Mouse (Mus musculus) lung, postnatal 14 days (tissue): ENCODE results near the gene Rcbtb2.
"Not testable (repeated sequence)": the region's sequence is repeated elsewhere in the genome, so short reads cannot be mapped to it uniquely, and the experiment has no call there.

ENCODE experiments used
- DNase-seq: peaks from one replicate; pipeline ENCODE4 v3.0.0; 2021

Gene Rcbtb2

DNA sequence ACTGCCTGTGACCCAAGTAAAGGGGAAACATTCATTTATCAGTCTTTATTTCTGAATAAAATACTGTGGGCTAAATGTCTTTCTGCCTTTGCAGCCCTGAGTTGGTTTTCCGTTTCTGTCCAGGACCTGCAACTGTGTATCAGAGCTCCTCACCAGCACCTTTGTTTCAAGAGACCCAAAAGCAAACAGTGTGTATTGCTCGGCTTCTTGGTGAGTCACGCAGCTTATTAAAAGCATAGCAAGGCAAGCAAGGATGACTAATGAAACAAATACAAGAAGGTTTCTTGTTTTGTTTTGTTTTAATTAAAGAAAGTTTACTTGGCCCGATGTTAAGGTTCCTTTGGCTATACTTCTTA, at the start of gene Rcbtb2:
Gene Rcbtb2 (plus strand): TSS at position 115 of the 356 bp plus-strand sequence.
- DNase-seq = no peak

- DNase-seq = no peak
These were observed 39.3 kb upstream of the Rcbtb2 start for GRCm38 (mm10) chr14:73083563-73083962.

GRCm38 (mm10) chr14:73086425-73086824, 36.4 kb upstream of the Rcbtb2 start:
- DNase-seq = no peak

DNA sequence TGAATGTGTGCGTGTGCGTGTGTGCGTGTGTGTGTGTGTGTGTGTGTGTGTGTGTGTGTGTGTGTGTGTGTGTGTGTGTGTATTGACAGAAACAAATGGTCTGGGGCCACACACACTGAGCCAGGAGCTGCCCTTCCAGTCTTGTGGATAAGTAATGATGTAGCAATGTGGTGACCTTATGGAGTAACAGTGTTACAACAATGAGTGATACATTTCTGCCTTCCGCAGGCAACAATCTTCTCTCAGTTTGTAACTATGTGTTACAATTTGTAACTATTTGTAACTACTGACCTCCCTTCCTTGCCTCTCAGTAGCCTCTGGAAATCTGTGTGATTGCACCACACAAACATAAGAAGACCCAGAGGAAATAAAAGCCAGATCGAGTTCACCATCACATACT, 35.6 kb upstream of the Rcbtb2 start:
- DNase-seq = no peak

GRCm38 (mm10) chr14:73087746-73088145, 35.1 kb upstream of the Rcbtb2 start:
- no peak for DNase-seq

GRCm38 (mm10) chr14:73088224-73088623, 34.6 kb upstream of the Rcbtb2 start:
- DNase-seq = no peak

DNA sequence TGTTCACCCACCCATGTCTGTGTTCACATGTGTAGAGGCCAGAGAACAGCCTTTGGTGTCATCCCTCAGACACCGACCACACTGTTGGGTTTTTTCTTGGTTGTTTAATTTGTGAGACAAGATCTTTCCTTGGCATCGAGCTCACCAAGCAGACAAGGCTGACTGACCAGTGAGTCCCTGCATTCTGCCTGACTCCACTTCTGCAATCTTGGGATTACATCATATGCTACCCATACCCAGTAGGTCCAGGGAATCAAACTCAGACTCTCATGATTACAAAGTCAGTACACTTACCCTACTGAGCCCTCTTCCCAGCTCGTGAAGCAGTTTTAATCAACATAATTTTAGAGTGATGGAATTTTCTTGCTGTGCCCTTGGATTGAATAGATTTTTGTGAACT, 30.0 kb upstream of the Rcbtb2 start:
- no peak for DNase-seq

- DNase-seq = no peak
These were observed 27.9 kb upstream of the Rcbtb2 start for GRCm38 (mm10) chr14:73094802-73095550.

DNA sequence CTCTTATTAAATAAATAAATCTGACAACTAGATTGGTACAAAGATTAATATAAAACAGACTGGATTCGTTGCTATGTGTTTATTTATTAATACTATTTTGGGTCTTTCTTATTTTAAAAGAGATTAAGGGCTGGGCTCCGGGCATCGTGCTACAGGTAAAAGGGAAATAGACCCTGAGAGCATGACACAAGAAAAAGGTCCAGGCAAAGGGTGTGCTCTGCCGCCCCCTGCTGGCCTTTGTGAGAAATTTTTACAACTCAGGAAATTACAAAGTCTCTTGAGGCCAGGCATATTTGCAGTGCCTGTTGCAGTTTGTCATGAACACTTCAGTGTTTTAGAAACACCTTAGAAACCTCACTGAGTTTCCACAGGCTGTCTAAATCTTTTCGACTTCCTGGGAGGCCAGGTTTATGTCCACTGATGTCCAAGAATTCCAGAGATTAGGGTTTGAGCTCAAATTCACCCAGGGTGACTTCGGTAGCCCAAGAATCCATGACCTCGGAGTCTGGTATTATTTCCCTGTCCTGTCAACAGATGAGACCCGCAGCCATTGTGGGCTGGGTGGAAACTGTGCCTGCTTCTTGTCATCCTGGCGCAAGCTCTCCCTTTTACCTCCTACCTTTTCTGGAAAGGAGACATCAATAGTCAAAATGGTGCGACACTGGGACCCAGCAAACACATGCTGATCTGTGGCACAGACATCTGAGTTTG, 24.0 kb upstream of the Rcbtb2 start:
- peak; percentile 61 for DNase-seq

DNA sequence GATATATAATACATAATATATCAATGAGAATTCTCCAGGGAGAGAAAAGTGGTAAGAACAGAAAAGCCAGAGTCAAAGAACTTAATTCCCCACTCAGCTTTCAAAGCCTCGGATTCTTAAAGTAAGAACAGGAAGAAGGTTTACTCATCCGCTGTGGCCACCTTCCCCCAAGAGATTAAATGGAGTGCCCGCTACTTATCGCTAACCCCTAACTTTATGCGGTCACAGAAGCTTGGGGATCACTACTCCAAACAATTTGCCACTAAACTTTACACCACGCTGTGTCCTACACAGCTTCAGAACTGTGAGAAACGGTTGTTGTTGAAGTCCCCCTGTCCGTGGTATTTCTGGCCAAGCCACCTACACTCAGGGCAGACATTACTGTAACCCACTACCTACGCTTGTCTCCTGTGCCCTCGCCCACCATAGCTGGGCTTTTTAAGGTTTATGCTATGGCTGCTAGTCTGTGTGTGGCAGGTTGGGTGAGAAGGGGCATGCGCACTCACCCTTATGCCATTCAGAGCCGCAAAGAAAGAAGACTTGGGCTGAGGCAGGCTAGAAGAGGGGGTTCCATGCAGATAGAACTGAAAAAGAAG, 20.5 kb upstream of the Rcbtb2 start:
- no peak for DNase-seq

GRCm38 (mm10) chr14:73102986-73103385, 19.9 kb upstream of the Rcbtb2 start:
- DNase-seq = not testable (repeated sequence)

DNA sequence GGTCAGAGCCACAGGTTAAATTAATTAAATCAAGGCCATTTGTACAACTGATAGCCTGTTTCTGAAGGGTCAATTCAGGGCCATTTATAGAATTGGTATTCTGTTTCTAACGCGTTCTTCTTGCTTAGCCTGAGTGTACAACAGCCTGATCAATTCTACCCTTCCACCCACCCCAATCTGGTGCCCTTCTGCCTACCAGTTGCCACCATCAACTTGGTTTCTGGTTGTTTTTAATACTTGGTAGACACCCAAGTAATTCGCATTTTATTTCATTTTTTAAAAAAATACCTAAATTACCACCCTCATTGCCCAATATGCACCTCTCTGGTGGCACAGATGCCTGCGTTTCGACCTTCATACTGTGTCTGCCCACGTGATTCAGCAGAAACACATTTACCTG, 17.9 kb upstream of the Rcbtb2 start:
- DNase-seq = no peak

GRCm38 (mm10) chr14:73105407-73106185, 17.2 kb upstream of the Rcbtb2 start:
- no peak for DNase-seq

GRCm38 (mm10) chr14:73106234-73106711, 16.6 kb upstream of the Rcbtb2 start:
- DNase-seq = peak; percentile 70

- no peak for DNase-seq
These were observed 15.9 kb upstream of the Rcbtb2 start for GRCm38 (mm10) chr14:73106957-73107356.

- DNase-seq = no peak
These were observed 15.5 kb upstream of the Rcbtb2 start for GRCm38 (mm10) chr14:73107371-73107770.

DNA sequence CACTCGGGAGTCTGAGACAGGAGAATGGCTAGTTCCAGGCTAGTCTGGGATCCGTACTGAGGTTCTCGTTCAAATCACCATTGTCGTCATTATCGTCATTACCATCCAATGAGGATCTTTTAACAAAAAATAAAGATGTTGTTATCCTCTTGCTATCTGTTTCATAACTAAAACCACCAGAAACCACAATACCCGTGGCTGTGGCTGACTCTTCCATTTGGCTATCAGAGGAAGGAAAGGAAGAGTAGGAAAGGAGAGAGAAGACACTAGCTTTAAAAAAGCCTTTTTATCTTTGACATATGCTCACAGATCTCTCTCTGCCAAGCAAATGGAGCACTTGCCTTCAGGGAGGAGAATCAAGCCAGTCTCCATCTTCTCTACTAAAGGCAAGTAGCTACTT, 14.9 kb upstream of the Rcbtb2 start:
- no peak for DNase-seq

- no peak for DNase-seq
These were observed 12.2 kb upstream of the Rcbtb2 start for GRCm38 (mm10) chr14:73110682-73111081.

DNA sequence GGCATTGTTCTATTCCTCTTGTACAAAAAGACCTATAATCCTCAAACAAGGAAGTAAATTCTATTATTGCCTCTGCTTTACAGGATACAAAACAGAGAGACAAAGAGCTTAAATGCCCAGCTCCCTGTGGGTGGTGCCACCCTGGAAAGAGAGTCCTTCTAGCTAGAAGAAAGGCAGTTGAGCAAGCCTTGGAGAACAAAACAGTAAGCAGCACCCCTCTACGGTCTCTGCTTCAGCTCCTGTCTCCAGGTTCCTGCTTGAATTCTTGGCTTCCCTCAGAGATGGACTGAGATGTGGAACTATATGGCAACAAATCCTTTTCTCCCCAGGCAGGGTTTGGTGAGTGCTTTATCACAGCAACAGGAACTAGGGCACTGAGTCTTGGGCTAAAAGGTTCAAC, 11.7 kb upstream of the Rcbtb2 start:
- DNase-seq = no peak

DNA sequence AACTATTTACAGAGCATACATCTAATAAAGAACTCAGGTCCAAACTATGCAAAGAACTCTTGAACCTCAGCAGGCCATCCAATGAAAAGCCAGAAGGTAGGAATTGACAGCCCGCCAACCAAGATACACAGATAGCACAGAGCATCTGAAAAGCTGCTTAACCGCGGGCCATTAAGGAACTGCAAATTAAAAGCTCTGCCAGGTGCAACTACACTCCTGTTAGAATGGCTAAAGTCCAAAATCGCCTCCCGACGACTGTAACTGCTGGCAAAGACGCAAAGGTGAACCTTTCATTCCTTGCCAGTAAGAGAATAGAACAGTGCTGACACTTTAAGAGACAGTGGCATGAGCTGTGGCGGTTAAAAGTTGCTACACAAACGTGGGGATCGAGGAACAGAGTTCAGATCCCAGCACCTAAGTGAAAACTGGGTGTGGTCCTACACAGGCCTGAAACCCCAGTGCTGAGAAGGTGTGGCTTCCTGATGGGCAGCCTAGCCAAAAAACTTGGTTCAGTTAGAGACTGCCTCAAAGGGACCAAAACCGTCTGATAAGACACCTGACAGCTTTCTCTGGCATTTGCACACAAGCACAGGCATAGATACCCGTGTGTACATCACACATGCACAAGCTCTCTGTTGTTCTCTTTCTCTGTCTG, 10.5 kb upstream of the Rcbtb2 start:
- DNase-seq = no peak

DNA sequence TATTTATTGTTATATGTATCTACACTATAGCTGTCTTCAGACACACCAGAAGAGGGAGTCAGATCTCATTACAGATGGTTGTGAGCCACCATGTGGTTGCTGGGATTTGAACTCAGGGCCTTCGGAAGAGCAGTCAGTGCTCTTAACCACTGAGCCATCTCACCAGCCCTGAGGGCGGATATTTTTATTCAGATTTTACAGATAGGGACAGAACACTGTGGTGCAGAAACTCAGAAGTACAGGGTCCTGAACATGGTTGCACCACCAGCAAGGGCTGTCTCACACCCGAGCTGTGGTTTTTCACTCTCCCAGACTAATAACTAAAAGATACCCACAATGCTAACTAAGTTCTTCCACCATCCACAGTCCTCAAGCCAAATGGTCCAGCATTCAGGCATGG, 7.9 kb upstream of the Rcbtb2 start:
- DNase-seq = not testable (repeated sequence)

- no peak for DNase-seq
These were observed 6.5 kb upstream of the Rcbtb2 start for GRCm38 (mm10) chr14:73116301-73116700.

GRCm38 (mm10) chr14:73116938-73117337, 5.9 kb upstream of the Rcbtb2 start:
- DNase-seq = peak; percentile 49
